ENCODE assay signal across 15 mouse cellular contexts in genomic region chr9:106147281-106147680, GRCm38 (mm10). TPM values are rescaled to one million over a fixed set of nuclear protein-coding genes. Genes with fewer than 3 reads are reported as not detected.
A peak's percentile ranks its signal among the peaks of the same experiment; 100 is the strongest.
DNase-seq lines count a peak whose midpoint lies in the region; ATAC-seq and TF ChIP-seq lines count a peak whose summit lies in the region.
"Had no signal": no experiment of that assay in that cellular context is flagged by ENCODE, and none has a peak within 500 bp of the region (broad histone marks: within the 10 kb centered on the region; RNA-seq: fewer than 3 reads in every experiment).

No protein-coding gene starts in this region.

- peak overlapping the region; percentile 67 for H3K4me2 ChIP-seq in forebrain, embryonic 14.5 days (ENCODE audit: low read length)
- H3K4me2 ChIP-seq in hindbrain, embryonic 16.5 days (ENCODE audit: low read length), result peak overlapping the region; percentile 60
- peak overlapping the region; percentile 83 for H3K4me2 ChIP-seq in midbrain, postnatal 0 days (ENCODE audit: low read depth, low read length, poor library complexity, severe bottlenecking)
- no peak overlapping the region for H3K4me2 ChIP-seq in kidney, embryonic 16.5 days (replicated peaks; ENCODE audit: low read depth, low read length)

- peaks cover 57% of the 10 kb centered on the region for H3K27me3 ChIP-seq in embryonic facial prominence, embryonic 10.5 days (replicated peaks; ENCODE audit: low read depth, poor library complexity, severe bottlenecking)
- H3K27me3 ChIP-seq in forebrain, embryonic 14.5 days (replicated peaks; ENCODE audit: control insufficient read depth, insufficient read depth, low read length), result peaks cover 8% of the 10 kb centered on the region
- H3K27me3 ChIP-seq in hindbrain, embryonic 16.5 days (replicated peaks; ENCODE audit: control insufficient read depth, insufficient read depth, low read length), result no peaks in the 10 kb centered on the region
- H3K27me3 ChIP-seq in midbrain, postnatal 0 days (ENCODE audit: insufficient read depth, low read length), result no peaks in the 10 kb centered on the region
- peaks cover 41% of the 10 kb centered on the region for H3K27me3 ChIP-seq in kidney, embryonic 16.5 days (ENCODE audit: insufficient read depth, low read length)

- DNase-seq in embryonic facial prominence, embryonic 10.5 days (ENCODE audit: low spot score), result no peak
- DNase-seq in forebrain, embryonic 14.5 days (ENCODE audit: low spot score), result no peak
- no peak for DNase-seq in midbrain, postnatal 0 days (ENCODE audit: low spot score)
- no peak for DNase-seq in layer of hippocampus, postnatal 14 days (ENCODE audit: low spot score in 2 of 2)
- DNase-seq in left cerebral cortex, postnatal 25 days (ENCODE audit: low spot score in 2 of 2), result no peak
- DNase-seq: adrenal gland, adult 8-10 months; cerebellum, postnatal 14 days; kidney, adult 18-20 months; lung, embryonic 14.5 days; thymus, postnatal 36 days had no signal

- peak overlapping the region; percentile 89 for H3K27ac ChIP-seq in embryonic facial prominence, embryonic 10.5 days (replicated peaks)
- peak overlapping the region; percentile 85 for H3K27ac ChIP-seq in forebrain, embryonic 14.5 days (ENCODE audit: low read depth, low read length)
- H3K27ac ChIP-seq in hindbrain, embryonic 16.5 days (ENCODE audit: low read depth, low read length), result peak overlapping the region; percentile 92
- peak overlapping the region; percentile 97 for H3K27ac ChIP-seq in midbrain, postnatal 0 days (ENCODE audit: low read depth, low read length)
- no peak overlapping the region for H3K27ac ChIP-seq in kidney, embryonic 16.5 days (ENCODE audit: low read length)

- WGBS in embryonic facial prominence, embryonic 10.5 days, result 29% methylated on average over 5 of the region's 5 CpGs
- WGBS in forebrain, embryonic 14.5 days, result 31% methylated on average over 5 of the region's 5 CpGs
- WGBS in hindbrain, embryonic 16.5 days, result 33% methylated on average over 5 of the region's 5 CpGs
- 25% methylated on average over 5 of the region's 5 CpGs for WGBS in midbrain, postnatal 0 days
- WGBS in kidney, embryonic 16.5 days, result 28% methylated on average over 5 of the region's 5 CpGs

- no peaks in the 10 kb centered on the region for H3K9me3 ChIP-seq in embryonic facial prominence, embryonic 10.5 days
- H3K9me3 ChIP-seq in forebrain, embryonic 14.5 days (replicated peaks; ENCODE audit: control insufficient read depth, low read length), result no peaks in the 10 kb centered on the region
- no peaks in the 10 kb centered on the region for H3K9me3 ChIP-seq in hindbrain, embryonic 16.5 days (ENCODE audit: control insufficient read depth, low read length)
- no peaks in the 10 kb centered on the region for H3K9me3 ChIP-seq in midbrain, postnatal 0 days (ENCODE audit: low read length)
- H3K9me3 ChIP-seq in kidney, embryonic 16.5 days (ENCODE audit: low read length), result no peaks in the 10 kb centered on the region
- H3K9me3 ChIP-seq: heart, embryonic 12.5 days had no signal

- peaks cover 25% of the 10 kb centered on the region for H3K4me1 ChIP-seq in embryonic facial prominence, embryonic 10.5 days
- peaks cover 28% of the 10 kb centered on the region for H3K4me1 ChIP-seq in forebrain, embryonic 14.5 days (ENCODE audit: control insufficient read depth, insufficient read depth, low read length)
- H3K4me1 ChIP-seq in hindbrain, embryonic 16.5 days (ENCODE audit: control insufficient read depth, insufficient read depth, low read depth, low read length), result peaks cover 26% of the 10 kb centered on the region
- peaks cover 17% of the 10 kb centered on the region for H3K4me1 ChIP-seq in midbrain, postnatal 0 days (ENCODE audit: insufficient read depth, low read length)
- H3K4me1 ChIP-seq in kidney, embryonic 16.5 days (ENCODE audit: insufficient read depth, low read length), result peaks cover 8% of the 10 kb centered on the region; the same call in 1 of the 2 replicates

- no peak for ATAC-seq in forebrain, embryonic 14.5 days
- ATAC-seq in hindbrain, embryonic 16.5 days, result no peak
- 0 out of 2 replicates have a peak, but pooled peaks have one; percentile 3 for ATAC-seq in midbrain, postnatal 0 days (ENCODE audit: low FRiP score)
- ATAC-seq in kidney, embryonic 16.5 days (ENCODE audit: low FRiP score, low TSS enrichment), result no peak
- ATAC-seq: Patski had no signal

- peaks cover 5% of the 10 kb centered on the region for H3K36me3 ChIP-seq in embryonic facial prominence, embryonic 10.5 days (replicated peaks)
- H3K36me3 ChIP-seq in forebrain, embryonic 14.5 days (ENCODE audit: control insufficient read depth, insufficient read depth, low read length), result 0 out of 2 replicates have a peak, but pooled peaks cover 4% of the 10 kb centered on the region
- H3K36me3 ChIP-seq in hindbrain, embryonic 16.5 days (ENCODE audit: control insufficient read depth, insufficient read depth, low read length), result no peaks in the 10 kb centered on the region; the same call in none of the 2 replicates
- H3K36me3 ChIP-seq in midbrain, postnatal 0 days (ENCODE audit: insufficient read depth, low read length), result peaks cover under 1% of the 10 kb centered on the region; the same call in 1 of the 2 replicates
- H3K36me3 ChIP-seq in kidney, embryonic 16.5 days (ENCODE audit: insufficient read depth, low read length), result no peaks in the 10 kb centered on the region
- H3K36me3 ChIP-seq: heart, embryonic 12.5 days had no signal

- TF ChIP-seq CTCF in midbrain, postnatal 0 days (IDR thresholded peaks at IDR 0.05), result no peak

- H3K4me3 ChIP-seq in embryonic facial prominence, embryonic 10.5 days, result peak overlapping the region; percentile 63
- H3K4me3 ChIP-seq in forebrain, embryonic 14.5 days (ENCODE audit: low read depth, low read length), result peak overlapping the region; percentile 55
- H3K4me3 ChIP-seq in hindbrain, embryonic 16.5 days (ENCODE audit: low read length), result peak overlapping the region; percentile 75
- peak overlapping the region; percentile 76 for H3K4me3 ChIP-seq in midbrain, postnatal 0 days (ENCODE audit: low read depth, low read length)
- no peak overlapping the region for H3K4me3 ChIP-seq in kidney, embryonic 16.5 days (ENCODE audit: low read length)
- H3K4me3 ChIP-seq: heart, embryonic 12.5 days had no signal

- intact Hi-C loops in left cerebral cortex, postnatal 25 days (cut with DNase I), result no loop called here

- H3K9ac ChIP-seq in forebrain, embryonic 14.5 days (ENCODE audit: low read length), result peak overlapping the region; percentile 93; the same call in 1 of the 2 replicates
- H3K9ac ChIP-seq in hindbrain, embryonic 16.5 days (ENCODE audit: low read depth, low read length), result peak overlapping the region; percentile 93
- peak overlapping the region; percentile 93 for H3K9ac ChIP-seq in midbrain, postnatal 0 days (replicated peaks; ENCODE audit: low read length, poor library complexity, severe bottlenecking)
- no peak overlapping the region for H3K9ac ChIP-seq in kidney, embryonic 16.5 days (replicated peaks; ENCODE audit: low read length)
- H3K9ac ChIP-seq: heart, embryonic 12.5 days; lung, embryonic 14.5 days had no signal

RNA-seq across cellular contexts. Expression of gene Glyctk, which starts 10.7 kb away (rescaled TPM):
- polyA plus RNA-seq in embryonic facial prominence, embryonic 10.5 days (2016; fragmentation: Nextera tagmentation; extraction: Ambion mirVana), result 2.4 and 2.9 TPM in 2 replicates
- 2.3 TPM in 2 replicates for polyA plus RNA-seq in forebrain, embryonic 14.5 days (2014; fragmentation: Nextera tagmentation; extraction: Ambion mirVana)
- polyA plus RNA-seq in hindbrain, embryonic 16.5 days (2015; fragmentation: Nextera tagmentation; extraction: Ambion mirVana), result 2.1 TPM in 2 replicates
- total RNA-seq in midbrain, postnatal 0 days (2014; rRNA removed), result 0.66 and 0.94 TPM in 2 replicates
- polyA plus RNA-seq in midbrain, postnatal 0 days (2015; fragmentation: Nextera tagmentation; extraction: Ambion mirVana), result 0.75 and 0.90 TPM in 2 replicates
- 14.7 and 17.1 TPM in 2 replicates for polyA plus RNA-seq in kidney, embryonic 16.5 days (2015; fragmentation: Nextera tagmentation; extraction: Ambion mirVana)
- 1 to 10 TPM; 3.2 to 6.0 TPM for total RNA-seq in layer of hippocampus, postnatal 14 days (2021)
- total RNA-seq in left cerebral cortex, postnatal 25 days (2021), result 1 to 10 TPM; 3.3 to 5.3 TPM

RNA-seq across cellular contexts. Expression of gene Wdr82, which starts 23.4 kb away (rescaled TPM):
- 28.4 and 28.8 TPM in 2 replicates for polyA plus RNA-seq in embryonic facial prominence, embryonic 10.5 days (2016; fragmentation: Nextera tagmentation; extraction: Ambion mirVana)
- polyA plus RNA-seq in forebrain, embryonic 14.5 days (2014; fragmentation: Nextera tagmentation; extraction: Ambion mirVana), result 54.7 and 56.4 TPM in 2 replicates
- 26.7 and 30.6 TPM in 2 replicates for polyA plus RNA-seq in hindbrain, embryonic 16.5 days (2015; fragmentation: Nextera tagmentation; extraction: Ambion mirVana)
- total RNA-seq in midbrain, postnatal 0 days (2014; rRNA removed), result 245 and 261 TPM in 2 replicates
- 30.6 and 31.7 TPM in 2 replicates for polyA plus RNA-seq in midbrain, postnatal 0 days (2015; fragmentation: Nextera tagmentation; extraction: Ambion mirVana)
- 20.7 and 20.8 TPM in 2 replicates for polyA plus RNA-seq in kidney, embryonic 16.5 days (2015; fragmentation: Nextera tagmentation; extraction: Ambion mirVana)
- total RNA-seq in layer of hippocampus, postnatal 14 days (2021), result 100 to 1,000 TPM; 138 to 146 TPM
- total RNA-seq in left cerebral cortex, postnatal 25 days (2021), result 100 to 1,000 TPM; 136 to 141 TPM

RNA-seq across cellular contexts. Expression of gene Col6a4, which starts 50.7 kb away (rescaled TPM):
- 0.09 and 0.25 TPM in 2 replicates for polyA plus RNA-seq in embryonic facial prominence, embryonic 10.5 days (2016; fragmentation: Nextera tagmentation; extraction: Ambion mirVana)
- polyA plus RNA-seq in forebrain, embryonic 14.5 days (2014; fragmentation: Nextera tagmentation; extraction: Ambion mirVana), result 0.22 and 0.66 TPM in 2 replicates
- polyA plus RNA-seq in hindbrain, embryonic 16.5 days (2015; fragmentation: Nextera tagmentation; extraction: Ambion mirVana), result 1.3 and 1.5 TPM in 2 replicates
- total RNA-seq in midbrain, postnatal 0 days (2014; rRNA removed), result 1.3 and 2.6 TPM in 2 replicates
- 1.3 and 1.7 TPM in 2 replicates for polyA plus RNA-seq in midbrain, postnatal 0 days (2015; fragmentation: Nextera tagmentation; extraction: Ambion mirVana)
- polyA plus RNA-seq in kidney, embryonic 16.5 days (2015; fragmentation: Nextera tagmentation; extraction: Ambion mirVana), result 0.48 and 0.75 TPM in 2 replicates
- under 1 TPM; 0.69 to 0.98 TPM for total RNA-seq in layer of hippocampus, postnatal 14 days (2021)
- total RNA-seq in left cerebral cortex, postnatal 25 days (2021), result 1 to 10 TPM; 1.8 to 2.7 TPM
- total RNA-seq: monocyte, adult 5-6 weeks had no signal
- polyA plus RNA-seq: heart, embryonic 12.5 days had no signal

RNA-seq across cellular contexts. Expression of gene Ppm1m, which starts 52.3 kb away (rescaled TPM):
- polyA plus RNA-seq in embryonic facial prominence, embryonic 10.5 days (2016; fragmentation: Nextera tagmentation; extraction: Ambion mirVana), result 50.2 and 54.1 TPM in 2 replicates
- polyA plus RNA-seq in forebrain, embryonic 14.5 days (2014; fragmentation: Nextera tagmentation; extraction: Ambion mirVana), result 10.3 and 10.7 TPM in 2 replicates
- polyA plus RNA-seq in hindbrain, embryonic 16.5 days (2015; fragmentation: Nextera tagmentation; extraction: Ambion mirVana), result 20.9 TPM in 2 replicates
- total RNA-seq in midbrain, postnatal 0 days (2014; rRNA removed), result 16.2 and 27.7 TPM in 2 replicates
- polyA plus RNA-seq in midbrain, postnatal 0 days (2015; fragmentation: Nextera tagmentation; extraction: Ambion mirVana), result 18.5 and 21.3 TPM in 2 replicates
- polyA plus RNA-seq in kidney, embryonic 16.5 days (2015; fragmentation: Nextera tagmentation; extraction: Ambion mirVana), result 56.8 and 58.8 TPM in 2 replicates
- 10 to 100 TPM; 15.4 to 15.8 TPM for total RNA-seq in layer of hippocampus, postnatal 14 days (2021)
- 10 to 100 TPM; 18.0 to 24.7 TPM for total RNA-seq in left cerebral cortex, postnatal 25 days (2021)

RNA-seq across cellular contexts. Expression of gene Twf2, which starts 55.6 kb away (rescaled TPM):
- 69.5 and 74.7 TPM in 2 replicates for polyA plus RNA-seq in embryonic facial prominence, embryonic 10.5 days (2016; fragmentation: Nextera tagmentation; extraction: Ambion mirVana)
- 57.5 and 64.7 TPM in 2 replicates for polyA plus RNA-seq in forebrain, embryonic 14.5 days (2014; fragmentation: Nextera tagmentation; extraction: Ambion mirVana)
- polyA plus RNA-seq in hindbrain, embryonic 16.5 days (2015; fragmentation: Nextera tagmentation; extraction: Ambion mirVana), result 49.9 and 50.3 TPM in 2 replicates
- total RNA-seq in midbrain, postnatal 0 days (2014; rRNA removed), result 60.1 and 78.3 TPM in 2 replicates
- 41.6 and 47.4 TPM in 2 replicates for polyA plus RNA-seq in midbrain, postnatal 0 days (2015; fragmentation: Nextera tagmentation; extraction: Ambion mirVana)
- polyA plus RNA-seq in kidney, embryonic 16.5 days (2015; fragmentation: Nextera tagmentation; extraction: Ambion mirVana), result 72.7 and 75.5 TPM in 2 replicates
- 10 to 100 TPM; 49.2 to 49.7 TPM for total RNA-seq in layer of hippocampus, postnatal 14 days (2021)
- total RNA-seq in left cerebral cortex, postnatal 25 days (2021), result 10 to 100 TPM; 55.1 to 59.6 TPM
